Mouse (Mus musculus): ENCODE measurements around the gene Jsrp1. TPM values are rescaled to one million over a fixed set of nuclear protein-coding genes. Genes with fewer than 3 reads are reported as not detected.
"Not testable (repeated sequence)": the region's sequence is repeated elsewhere in the genome, so short reads cannot be mapped to it uniquely, and the experiment has no call there.

Gene Jsrp1
- total RNA-seq, 2 experiments from 2014 or later: 345 to 379 TPM

DNA sequence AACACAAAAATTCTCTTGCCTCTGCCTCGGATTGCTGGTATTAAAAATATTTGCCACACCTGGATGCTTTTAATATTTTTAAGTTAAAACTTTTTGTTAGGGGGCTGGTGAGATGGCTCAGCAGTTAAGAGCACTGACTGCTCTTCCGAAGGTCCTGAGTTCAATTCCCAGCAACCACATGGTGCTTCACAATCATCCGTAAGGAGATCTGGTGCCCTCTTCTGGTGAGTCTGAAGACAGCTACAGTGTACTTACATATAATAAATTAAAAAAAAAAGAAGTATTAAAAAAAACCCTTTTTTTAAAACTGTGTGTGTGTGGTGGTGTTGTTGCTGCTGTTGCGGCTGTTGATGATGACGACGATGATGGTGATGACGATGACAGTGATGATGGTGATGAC lies 4.7 kb upstream of the Jsrp1 start:
- intact Hi-C loops (cut with DNase I; ENCODE audit: low total_unique reads); DNase-seq: not testable (repeated sequence)

DNA sequence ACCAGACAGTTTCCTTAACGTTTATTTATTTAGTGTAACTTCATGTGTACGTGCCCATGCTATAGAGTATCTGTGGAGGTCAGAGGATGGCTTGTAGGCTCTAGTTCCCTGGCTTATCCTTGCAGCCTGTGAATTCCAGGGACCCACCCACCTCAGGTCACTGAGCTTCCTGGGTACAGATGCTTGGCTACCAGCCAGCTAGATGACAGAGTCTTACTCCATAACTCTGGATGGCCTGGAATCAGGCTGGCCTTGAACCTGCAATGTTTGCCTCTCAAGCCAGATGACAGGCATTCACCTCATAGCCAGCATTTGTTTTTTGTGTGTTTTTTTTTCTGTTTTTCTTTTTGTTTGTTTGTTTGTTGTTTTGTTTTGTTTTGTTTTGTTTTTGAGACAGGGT lies 3.9 kb upstream of the Jsrp1 start:
- DNase-seq: no peak
- intact Hi-C loops (cut with DNase I; ENCODE audit: low total_unique reads): no loop called here

DNA sequence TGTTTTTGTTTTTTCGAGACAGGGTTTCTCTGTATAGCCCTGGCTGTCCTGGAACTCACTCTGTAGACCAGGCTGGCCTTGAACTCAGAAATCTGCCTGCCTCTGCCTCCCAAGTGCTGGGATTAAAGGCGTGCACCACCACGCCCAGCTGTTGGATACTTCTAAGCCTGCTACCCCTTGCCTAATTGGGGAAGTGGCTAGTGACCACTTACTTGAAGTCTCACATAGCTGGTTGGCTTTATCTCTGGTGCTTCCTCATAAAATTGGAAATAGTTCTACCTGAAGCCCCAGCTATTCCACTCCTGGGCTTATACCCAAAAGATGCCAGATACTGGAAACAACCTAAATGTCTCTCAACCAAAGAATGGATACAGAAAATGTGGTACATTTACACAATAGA lies 3.0 kb upstream of the Jsrp1 start:
- intact Hi-C loops (cut with DNase I; ENCODE audit: low total_unique reads); DNase-seq: not testable (repeated sequence)

DNA sequence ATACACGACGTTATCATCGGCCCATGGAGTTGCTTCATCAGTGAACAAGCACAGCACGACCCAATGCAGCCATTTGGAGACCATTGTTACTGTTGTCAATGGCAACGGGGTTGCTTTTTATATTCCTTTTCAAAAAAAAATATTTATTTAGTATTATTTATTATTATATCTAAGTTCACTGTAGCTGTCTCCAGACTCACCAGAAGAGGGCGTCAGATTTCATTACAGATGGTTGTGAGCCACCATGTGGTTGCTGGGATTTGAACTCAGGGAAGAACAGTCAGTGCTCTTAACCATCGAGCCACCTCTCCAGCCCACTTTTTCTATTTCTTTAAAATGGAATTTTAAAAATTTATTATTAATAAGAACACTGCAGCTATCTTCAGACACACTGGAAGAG lies 1.5 kb upstream of the Jsrp1 start:
- DNase-seq: no peak
- intact Hi-C loops (cut with DNase I; ENCODE audit: low total_unique reads): no loop called here

DNA sequence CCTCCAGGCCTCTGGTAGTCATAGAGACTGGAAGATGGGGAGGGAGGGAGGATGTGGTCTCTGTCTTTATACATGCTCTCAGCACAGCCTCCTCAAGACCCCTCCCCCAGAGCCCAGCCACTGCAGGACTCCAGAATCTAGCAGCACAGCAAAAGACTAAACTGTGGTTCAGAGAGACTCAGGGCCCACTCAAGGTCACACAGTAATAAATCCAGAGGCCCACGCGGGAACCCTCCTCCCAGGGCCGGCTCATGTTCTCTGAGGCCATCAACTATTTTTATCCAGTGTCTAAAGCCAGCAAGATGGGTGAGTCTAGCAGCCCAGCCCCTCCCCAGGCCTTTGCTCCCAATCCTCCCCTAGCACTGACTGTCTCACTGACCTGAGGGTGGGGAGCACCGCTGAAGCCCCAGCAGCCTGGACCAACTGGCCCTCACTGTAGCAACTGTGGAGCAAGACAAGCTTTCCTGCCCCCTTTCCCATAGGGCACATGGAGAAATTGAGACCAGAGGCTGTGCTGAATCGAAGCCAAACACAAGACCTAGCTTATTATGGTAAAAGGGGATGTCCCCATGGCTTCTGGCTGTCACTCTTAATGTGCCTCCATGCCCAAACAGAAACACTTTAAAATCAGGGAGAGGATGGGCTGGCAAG lies 782 bp downstream of the Jsrp1 start:
- DNase-seq: peak; percentile 41
- intact Hi-C loops (cut with DNase I; ENCODE audit: low total_unique reads): no loop called here

GRCm38 (mm10) chr10:80810084-80810483 lies 3.2 kb downstream of the Jsrp1 start:
- intact Hi-C loops (cut with DNase I; ENCODE audit: low total_unique reads): no loop called here
- DNase-seq: peak; percentile 11

- intact Hi-C loops (cut with DNase I; ENCODE audit: low total_unique reads): loop anchor here (10.0 kb wide), 1 partner anchor 186 kb away; no protein-coding TSS in a partner anchor
- peak; percentile 3 for DNase-seq
Observed at GRCm38 (mm10) chr10:80808985-80809632, 4.2 kb downstream of the Jsrp1 start.

GRCm38 (mm10) chr10:80808099-80808984 lies 5.0 kb downstream of the Jsrp1 start:
- intact Hi-C loops (cut with DNase I; ENCODE audit: low total_unique reads): loop anchor here (10.0 kb wide), 1 partner anchor 186 kb away; no protein-coding TSS in a partner anchor
- DNase-seq: peak; percentile 3

- intact Hi-C loops (cut with DNase I; ENCODE audit: low total_unique reads): loop anchor here (10.0 kb wide), 1 partner anchor 188 kb away; no protein-coding TSS in a partner anchor
- DNase-seq: peak; percentile 80
Observed at GRCm38 (mm10) chr10:80807057-80807627, 6.2 kb downstream of the Jsrp1 start.

GRCm38 (mm10) chr10:80806341-80807056 lies 6.8 kb downstream of the Jsrp1 start:
- intact Hi-C loops (cut with DNase I; ENCODE audit: low total_unique reads): loop anchor here (10.0 kb wide), 1 partner anchor 188 kb away; no protein-coding TSS in a partner anchor
- DNase-seq: no peak

GRCm38 (mm10) chr10:80805925-80806324 lies 7.4 kb downstream of the Jsrp1 start:
- intact Hi-C loops (cut with DNase I; ENCODE audit: low total_unique reads): loop anchor here (10.0 kb wide), 1 partner anchor 189 kb away; no protein-coding TSS in a partner anchor
- DNase-seq: peak; percentile 82

DNA sequence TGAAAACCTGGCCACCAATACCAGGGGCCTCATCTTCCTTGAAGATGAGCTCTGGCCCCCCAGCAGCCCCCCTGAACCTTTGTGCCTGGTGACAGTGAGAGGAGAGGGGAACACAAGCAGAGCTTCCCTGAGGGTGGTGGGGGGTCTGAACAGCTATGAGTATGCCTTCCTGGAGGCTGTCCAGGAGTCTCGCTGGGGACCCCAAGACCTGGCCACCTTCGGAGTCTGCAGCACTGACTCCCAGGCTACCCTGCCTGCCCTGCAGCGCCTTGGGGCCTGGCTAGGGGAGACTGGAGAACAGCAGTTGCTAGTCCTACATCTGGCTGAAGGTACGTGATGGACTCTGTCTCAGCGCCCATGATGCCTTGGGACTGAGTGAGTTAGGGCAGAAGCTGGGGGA lies 8.0 kb downstream of the Jsrp1 start:
- no peak for DNase-seq
- intact Hi-C loops (cut with DNase I; ENCODE audit: low total_unique reads): loop anchor here (10.0 kb wide), 1 partner anchor 189 kb away; no protein-coding TSS in a partner anchor

DNA sequence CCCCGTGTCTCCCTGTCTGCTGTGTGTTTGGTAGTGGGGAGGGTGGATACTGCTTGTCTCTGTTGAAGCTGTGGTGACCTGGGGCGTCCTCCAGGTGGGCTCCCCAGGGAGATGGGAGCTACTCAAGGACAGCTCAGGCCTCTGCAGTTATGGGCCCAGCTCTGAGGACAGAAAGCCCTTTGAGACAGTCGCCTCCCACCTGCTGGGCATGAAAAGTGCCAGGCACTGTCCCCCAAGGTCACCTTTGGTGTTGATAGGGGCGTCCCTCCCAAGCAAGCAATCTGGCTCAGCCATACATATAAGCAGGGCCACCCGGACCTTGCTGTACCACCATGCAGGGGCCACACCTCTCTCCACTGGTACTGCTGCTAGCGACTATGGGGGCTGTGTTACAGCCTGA lies 8.4 kb downstream of the Jsrp1 start, which contains the start of gene Amh:
TSS of gene Amh (plus strand) at position 328 of the 400 bp plus-strand sequence.
- intact Hi-C loops (cut with DNase I; ENCODE audit: low total_unique reads): loop anchor here (10.0 kb wide), 1 partner anchor 190 kb away; no protein-coding TSS in a partner anchor
- DNase-seq: no peak

GRCm38 (mm10) chr10:80804340-80804739 lies 9.0 kb downstream of the Jsrp1 start:
- intact Hi-C loops (cut with DNase I; ENCODE audit: low total_unique reads): loop anchor here (10.0 kb wide), 1 partner anchor 190 kb away; no protein-coding TSS in a partner anchor
- no peak for DNase-seq

DNA sequence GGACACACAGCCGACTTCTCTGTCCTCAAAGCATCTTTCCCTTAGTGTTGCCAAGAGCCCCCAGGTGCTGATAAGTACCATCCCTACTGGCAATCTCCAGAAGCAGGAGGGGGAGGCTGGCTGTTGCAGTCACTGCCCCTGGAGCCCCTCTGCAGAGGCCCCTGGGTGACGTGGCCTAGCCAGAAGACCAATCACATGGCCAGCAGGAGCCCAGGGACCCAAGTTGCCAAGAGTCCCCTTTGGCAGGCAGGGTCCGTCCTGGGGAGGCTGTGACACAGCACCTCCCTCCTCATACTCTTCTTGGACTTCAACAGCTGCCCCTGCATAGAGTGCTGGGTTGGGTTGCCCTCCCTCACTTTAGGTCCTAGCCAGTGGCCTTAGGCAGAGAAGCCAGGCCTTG lies 10.3 kb downstream of the Jsrp1 start:
- intact Hi-C loops (cut with DNase I; ENCODE audit: low total_unique reads): loop anchor here (10.0 kb wide), 1 partner anchor 192 kb away; no protein-coding TSS in a partner anchor
- no peak for DNase-seq

DNA sequence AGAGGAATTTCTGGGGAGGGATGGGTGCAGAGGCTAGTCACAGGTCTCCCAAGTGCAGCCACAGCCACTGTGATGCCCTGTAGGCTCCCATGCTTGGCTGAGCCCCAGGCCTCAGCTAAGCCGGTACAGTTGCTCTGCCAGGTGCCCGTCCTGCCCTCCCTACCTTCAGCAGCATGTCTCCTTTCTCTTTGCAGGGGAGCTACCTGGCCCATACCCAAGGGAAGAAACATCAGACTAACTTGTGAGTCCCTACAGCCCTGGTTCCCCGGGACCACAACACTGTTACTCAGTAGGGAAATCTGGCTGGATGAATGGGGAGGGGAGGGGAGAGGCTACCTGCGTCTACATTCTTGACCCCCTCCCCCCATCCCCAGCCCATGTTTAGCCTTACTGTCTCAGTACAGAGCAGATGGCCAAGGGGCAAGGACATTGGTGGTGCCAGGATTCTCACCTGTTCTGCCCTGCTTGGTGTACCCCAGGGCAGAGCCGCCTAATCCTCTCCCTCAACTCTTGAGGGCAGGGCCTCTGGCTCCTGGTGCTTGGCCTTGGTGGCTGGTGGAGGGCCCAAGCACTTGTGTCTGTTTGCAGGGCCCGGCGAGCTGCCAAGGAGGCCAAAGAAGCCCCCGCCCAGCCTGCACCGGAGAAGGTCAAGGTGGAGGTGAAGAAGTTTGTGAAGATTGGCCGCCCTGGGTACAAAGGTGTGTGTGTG lies 10.9 kb downstream of the Jsrp1 start:
- no peak for DNase-seq

GRCm38 (mm10) chr10:80799070-80799566 lies 14.2 kb downstream of the Jsrp1 start:
- intact Hi-C loops (cut with DNase I; ENCODE audit: low total_unique reads): no loop called here
- DNase-seq: no peak

More for the DNA sequence above, 10.9 kb downstream of the Jsrp1 start:
- intact Hi-C loops (cut with DNase I; ENCODE audit: low total_unique reads): loop anchor here (10.0 kb wide), 1 partner anchor 192 kb away; no protein-coding TSS in a partner anchor
